Mouse (Mus musculus) ovary, postnatal 14 days (tissue): ENCODE results near the gene Srrd.
"Not testable (repeated sequence)": the region's sequence is repeated elsewhere in the genome, so short reads cannot be mapped to it uniquely, and the experiment has no call there.

Experiments
- DNase-seq: peaks from one replicate; pipeline ENCODE4 v3.0.0; 2022; ENCODE audit warnings: low spot score

Gene Srrd

GRCm38 (mm10) chr5:112356322-112356721 lies 13.5 kb upstream of the Srrd start:
- no peak for DNase-seq

DNA sequence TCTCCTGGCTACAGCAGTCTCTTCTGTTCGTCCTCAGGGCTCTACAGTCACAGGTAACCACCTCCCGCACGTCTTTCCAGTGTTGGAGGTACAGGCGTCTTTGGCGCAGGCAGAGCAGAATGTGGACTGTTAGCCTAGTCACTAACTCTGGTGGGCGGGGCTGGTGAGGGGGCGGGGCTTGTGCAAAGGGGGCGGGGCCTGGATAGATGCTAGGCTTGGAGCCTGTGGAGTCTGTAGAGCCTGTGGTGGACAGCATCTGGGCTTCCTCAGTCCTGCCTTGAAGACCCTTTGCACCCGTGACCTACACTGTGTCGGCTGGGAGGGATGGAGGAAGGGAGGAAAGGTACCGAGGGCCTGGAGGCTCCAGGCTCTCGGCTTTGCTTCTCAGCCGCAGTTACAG lies 13.1 kb upstream of the Srrd start, which contains the start of gene Gm6583:
Gene Gm6583, minus strand, starts transcription at position 124 of the 400 bp plus-strand sequence.
- no peak for DNase-seq

GRCm38 (mm10) chr5:112355493-112355892 lies 12.7 kb upstream of the Srrd start:
- DNase-seq, result no peak

DNA sequence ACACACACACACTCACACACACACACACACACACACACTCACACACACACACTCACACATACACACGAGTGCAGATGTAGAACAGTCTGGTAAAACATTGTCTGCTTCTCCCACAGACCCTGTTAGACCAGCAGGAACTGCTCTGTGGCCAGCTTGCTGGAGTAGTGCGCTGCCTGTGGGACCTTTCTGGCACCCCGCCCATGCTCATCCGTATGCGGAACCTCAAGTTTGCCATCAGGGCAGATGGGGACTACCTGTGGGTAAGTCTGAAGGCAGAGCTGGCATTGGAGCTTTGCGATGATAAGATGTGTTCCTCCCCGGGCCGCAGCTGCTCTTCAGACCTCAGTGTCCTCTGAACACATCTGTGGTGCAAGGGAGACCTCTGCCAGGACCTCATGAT lies 6.3 kb upstream of the Srrd start:
- DNase-seq, result no peak

GRCm38 (mm10) chr5:112346211-112346965 lies 3.5 kb upstream of the Srrd start:
- DNase-seq, result no peak

DNA sequence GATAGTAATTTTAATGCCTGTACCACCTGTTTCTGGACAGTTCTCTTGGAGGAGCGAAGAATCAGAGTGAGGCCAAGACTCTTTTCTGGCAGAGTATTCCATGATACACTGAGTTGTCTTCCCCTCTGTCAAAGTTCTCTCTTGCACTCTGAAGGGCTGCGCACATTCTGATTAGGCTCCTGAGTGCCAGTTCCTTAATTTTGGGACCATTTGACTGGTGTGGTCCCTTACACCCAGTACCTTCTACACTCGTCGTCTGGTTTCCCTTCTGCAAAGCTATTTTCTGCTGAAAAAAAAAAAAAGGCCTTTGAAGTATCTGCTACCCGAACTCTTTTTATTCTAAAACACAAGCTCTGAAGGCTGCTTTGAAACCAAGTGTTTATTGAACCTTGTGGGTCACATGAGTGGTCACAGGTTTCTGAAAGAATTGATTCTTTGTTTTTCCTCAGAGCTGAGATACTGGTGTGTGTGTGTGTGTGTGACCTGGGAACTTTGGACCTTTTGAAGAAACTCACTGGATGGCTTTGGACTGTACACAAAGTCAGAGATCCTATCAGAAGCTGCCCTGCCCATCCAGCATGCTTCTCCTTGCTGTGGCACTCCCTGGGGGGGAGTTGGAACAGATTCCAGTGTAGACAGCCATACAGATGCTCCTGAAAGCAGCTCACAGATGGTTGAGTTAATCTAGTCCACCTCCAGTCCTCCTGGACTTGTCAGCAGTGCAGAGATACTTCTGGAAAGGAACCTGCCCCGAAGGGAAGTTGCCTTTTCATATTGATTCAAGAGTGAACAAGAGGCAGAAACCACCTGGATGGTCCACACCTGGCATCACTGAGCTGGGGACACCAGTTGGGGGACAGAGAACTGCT lies 1.5 kb upstream of the Srrd start:
- DNase-seq, result no peak

GRCm38 (mm10) chr5:112343205-112343595 lies 360 bp upstream of the Srrd start:
- DNase-seq, result no peak

DNA sequence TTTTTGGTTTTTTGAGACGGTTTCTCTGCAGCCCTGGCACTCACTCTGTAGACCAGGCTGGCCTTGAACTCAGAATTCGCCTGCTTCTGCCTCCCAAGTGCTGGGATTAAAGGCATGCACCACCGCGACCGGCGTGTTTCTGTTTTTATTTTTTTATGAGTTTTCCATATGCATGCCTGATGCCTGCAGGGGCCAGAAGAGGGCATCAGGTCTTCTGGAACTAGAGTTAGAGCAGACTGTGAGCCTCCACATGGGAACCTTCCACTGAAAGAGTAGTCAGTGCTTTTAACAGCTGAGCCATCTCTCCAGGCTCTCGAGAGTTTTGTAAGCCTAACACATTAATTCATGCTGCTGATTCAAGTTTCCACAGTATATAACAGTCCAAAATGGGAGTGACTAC lies 3.6 kb downstream of the Srrd start:
- no peak for DNase-seq

- DNase-seq, result no peak
Measured at GRCm38 (mm10) chr5:112337004-112337403, 5.8 kb downstream of the Srrd start.

GRCm38 (mm10) chr5:112335473-112335872 lies 7.4 kb downstream of the Srrd start:
- peak; percentile 47 for DNase-seq

- DNase-seq, result no peak
Measured at GRCm38 (mm10) chr5:112329805-112330564, 12.9 kb downstream of the Srrd start.

GRCm38 (mm10) chr5:112327854-112328253 lies 15.0 kb downstream of the Srrd start:
- no peak for DNase-seq

DNA sequence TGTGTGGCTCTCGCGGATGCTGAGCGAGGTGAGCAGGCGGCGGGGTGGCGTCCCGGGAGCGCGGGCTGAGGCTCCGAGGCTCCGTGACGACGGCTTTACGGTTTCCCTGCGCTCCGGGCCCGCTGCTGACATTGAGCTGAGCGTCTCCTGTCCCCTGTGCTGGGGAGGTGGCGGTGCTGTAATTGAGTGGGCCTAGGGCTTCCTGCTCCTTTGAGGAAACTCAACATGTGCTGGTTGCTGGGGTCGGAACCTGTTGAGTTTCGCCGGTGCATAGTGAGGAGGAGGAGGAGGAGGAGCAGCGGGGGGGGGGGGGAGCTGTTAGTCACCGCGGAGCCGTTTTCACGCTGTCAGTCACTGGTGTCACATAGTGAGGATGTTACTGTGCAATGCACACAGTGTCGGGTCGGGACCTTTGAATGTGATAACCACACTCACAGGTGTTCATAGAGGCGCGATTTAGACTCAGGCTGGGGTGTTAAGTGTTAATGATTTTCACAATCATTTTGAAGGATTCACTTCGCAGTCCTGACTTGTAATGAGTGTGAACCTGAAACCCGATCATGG lies 16.3 kb downstream of the Srrd start:
- no peak for DNase-seq

DNA sequence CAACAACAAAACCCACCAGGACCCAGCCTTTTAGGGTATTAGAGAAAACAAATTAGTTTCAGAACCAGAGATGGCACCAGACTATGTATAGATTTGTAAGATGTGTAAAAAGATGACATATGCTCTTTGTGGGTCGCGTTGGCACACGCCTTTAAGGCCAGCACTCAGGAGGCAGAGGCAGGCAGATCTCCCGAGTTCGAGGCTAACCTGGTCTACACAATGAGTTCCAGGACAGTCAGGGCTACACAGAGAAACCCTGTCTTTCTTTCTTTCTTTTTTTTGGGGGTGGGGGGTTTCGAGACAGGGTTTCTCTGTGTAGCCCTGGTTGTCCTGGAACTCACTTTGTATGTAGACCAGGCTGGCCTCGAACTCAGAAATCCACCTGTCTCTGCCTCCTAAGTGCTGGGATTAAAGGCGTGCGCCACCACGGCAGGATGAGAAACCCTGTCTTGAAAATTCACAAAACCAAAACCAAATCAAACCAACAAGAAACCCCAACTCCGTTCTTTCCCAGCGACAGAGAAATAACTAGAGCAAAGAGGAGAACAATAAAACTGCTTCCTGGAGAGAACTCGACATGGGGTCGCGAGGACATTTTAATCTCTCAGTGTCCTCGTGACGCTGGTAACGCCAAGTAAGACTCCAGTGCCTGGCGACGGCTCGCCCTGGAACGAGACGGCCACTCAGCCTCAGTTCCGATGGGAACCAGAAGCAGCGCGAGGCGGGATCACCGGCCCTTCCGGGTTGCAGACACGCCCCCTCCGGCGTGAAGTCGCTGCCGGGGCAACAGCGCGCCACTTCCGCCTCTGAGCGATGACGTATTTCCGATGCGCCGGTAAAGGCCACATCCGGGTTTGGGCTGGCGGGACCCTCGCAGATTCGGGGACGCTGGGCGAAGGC lies 17.0 kb downstream of the Srrd start, which contains the start of gene Tfip11:
Gene Tfip11, plus strand, starts transcription at position 813 of the 900 bp plus-strand sequence.
- DNase-seq, result peak; percentile 96

DNA sequence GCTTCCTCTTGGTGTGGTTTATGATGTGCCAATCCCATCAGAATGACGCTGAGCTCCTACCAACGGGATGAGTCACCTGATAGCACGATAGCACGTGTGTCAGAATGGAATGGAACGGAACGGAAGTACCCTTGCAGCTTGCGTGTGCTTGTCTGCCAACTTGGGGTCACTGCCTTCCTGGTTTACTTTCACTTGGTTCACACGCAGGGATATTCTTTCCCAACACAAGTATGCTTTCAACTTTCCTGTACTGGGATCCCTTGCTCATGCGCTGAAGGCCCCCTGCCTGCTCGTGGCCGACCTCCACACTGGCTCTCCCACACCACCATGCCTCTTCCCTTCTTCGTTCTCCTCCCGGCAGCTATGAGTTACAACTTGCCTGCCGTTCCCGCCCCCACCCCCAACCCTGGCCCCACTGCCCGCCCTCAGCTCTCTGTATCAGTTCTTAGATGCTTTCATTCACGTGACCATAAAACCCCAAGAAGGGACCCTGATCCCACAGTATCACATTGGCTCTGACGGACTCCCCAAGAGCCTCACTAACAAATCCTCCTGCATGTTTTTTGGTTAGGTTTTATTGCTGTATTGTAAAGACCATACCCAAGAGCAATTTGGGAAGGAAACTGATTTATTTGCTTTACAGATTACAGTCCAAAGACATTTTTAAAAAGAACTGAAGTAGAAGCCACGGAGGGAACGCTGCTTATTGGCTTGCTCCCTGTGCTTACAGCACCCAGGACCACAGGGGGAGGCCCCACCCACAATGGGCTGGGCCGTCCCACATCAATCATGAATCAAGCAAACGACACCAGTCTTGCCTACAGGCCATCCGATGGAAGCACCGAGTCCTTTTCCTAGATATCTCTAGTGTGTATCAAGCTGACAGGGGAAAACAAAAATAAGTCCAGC lies 17.9 kb downstream of the Srrd start:
- DNase-seq, result peak; percentile 13

GRCm38 (mm10) chr5:112323246-112323645 lies 19.6 kb downstream of the Srrd start:
- DNase-seq, result no peak

DNA sequence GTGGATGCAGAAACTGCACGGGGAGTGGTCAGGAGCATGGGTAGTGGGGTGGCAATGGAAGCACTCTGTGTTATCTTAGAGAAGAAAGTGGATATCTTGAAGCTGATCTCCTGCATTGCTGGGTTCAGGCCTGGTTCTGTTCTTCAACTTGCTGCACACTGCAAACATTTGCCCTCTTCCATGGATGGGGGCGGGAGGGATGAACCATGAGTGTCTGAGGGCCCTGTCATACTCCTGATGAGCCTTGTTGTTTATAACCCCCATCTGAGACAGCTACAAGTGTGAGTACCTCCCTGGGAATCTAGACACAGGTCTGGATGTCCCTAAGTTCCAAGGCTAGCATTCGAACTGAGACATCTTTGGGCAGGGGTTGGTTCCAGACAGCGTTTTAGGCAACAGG lies 21.5 kb downstream of the Srrd start:
- no peak for DNase-seq

- DNase-seq, result no peak
Measured at GRCm38 (mm10) chr5:112320936-112321335, 21.9 kb downstream of the Srrd start.

DNA sequence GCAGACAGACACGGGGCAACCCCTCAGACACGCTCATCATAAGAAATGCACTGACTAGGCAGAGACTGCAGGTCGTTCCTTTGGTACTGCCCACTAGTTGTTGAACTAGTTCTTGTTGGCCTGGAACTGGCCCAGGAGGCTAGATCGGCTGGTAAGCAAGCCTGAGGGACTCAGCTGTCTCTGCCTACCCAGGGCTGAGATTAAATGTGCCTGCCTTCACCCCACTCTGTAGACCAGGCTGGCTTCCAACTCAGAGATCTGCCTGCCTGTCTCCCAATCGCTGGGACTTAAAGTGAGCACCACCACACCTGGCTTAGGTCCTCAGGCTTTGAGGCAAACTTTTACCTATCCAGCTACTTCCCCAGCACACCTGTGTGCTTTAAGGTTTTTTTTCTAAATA lies 22.5 kb downstream of the Srrd start:
- DNase-seq, result no peak

DNA sequence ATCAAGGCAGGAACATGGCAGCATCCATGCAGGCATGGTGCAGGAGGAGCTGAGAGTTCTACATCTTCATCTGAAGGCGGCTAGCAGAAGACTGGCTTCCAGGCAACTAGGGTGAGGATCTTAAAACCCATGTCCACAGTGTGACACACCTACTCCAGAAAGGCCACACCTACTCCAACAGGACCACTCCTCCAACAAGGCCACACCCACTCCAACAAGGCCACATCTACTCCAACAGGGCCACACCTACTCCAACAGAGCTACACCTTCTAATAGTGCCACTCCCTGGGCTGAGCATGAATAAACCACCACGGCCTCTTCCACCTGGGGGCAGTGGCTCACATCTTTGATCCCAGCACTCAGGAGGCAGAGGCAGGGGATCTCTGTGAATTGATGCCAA lies 23.5 kb downstream of the Srrd start:
- not testable (repeated sequence) for DNase-seq
